Mouse (Mus musculus): ENCODE measurements around the gene Rftn1.

DNA sequence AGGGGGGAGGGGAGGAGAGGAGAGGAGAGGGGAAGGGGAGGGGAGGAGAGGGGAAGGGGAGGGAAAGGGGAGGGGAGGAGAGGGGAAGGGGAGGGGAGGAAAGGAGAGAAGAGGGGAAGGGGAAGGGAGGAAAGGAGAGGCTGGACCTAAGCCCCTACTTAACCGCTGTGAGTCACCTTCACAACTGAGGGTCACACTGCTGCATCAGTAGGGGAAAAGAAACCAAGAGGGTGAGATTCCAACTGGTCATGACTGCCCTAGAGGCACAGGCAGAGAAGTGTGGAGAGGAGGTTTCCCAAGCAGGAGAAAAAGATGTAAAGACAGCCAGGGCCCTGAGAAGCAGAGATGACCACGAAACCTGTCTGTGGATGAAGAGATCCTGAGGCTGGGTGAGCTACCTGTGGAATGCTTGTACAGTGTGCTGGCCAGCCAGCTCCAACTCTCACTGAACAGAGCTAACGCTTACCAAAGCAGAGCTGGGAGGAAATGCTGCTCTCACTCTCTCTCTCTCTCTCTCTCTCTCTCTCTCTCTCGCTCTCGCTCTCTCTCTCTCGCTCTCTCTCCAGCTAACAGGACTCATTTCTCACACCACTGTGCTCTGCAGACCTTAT is 19.4 kb downstream of the Rftn1 start:
- TF ChIP-seq CTCF (IDR thresholded peaks at IDR 0.05; ENCODE audit: borderline replicate concordance, insufficient read depth, low read depth, low read length) (no peak), POLR2A (IDR thresholded peaks at IDR 0.05; ENCODE audit: borderline replicate concordance, insufficient read depth, low read length) (no peak)
